Mouse (Mus musculus) liver, embryonic 11.5 days (tissue): ENCODE data around the gene Gopc. TPM values are rescaled to one million over a fixed set of nuclear protein-coding genes. Genes with fewer than 3 reads are reported as not detected.
"Not testable (repeated sequence)": the region's sequence is repeated elsewhere in the genome, so short reads cannot be mapped to it uniquely, and the experiment has no call there.

Source experiments
- ATAC-seq: fragments of 200-750 bp; cut with Nextera tagmentation; replicated peaks from 2 replicates; pipeline ENCODE4 v1.8.0; 2017; ENCODE audit warnings: moderate number of reproducible peaks, mild to moderate bottlenecking, moderate TSS enrichment, moderate library complexity; ENCODE audit not compliant: low FRiP score
- DNase-seq: peaks from one replicate; pipeline ENCODE4 v3.0.0-alpha.2; 2017; ENCODE audit warnings: low spot score
- H3K27ac ChIP-seq: fragments of 300-500 bp; sonication (generic); 2 replicates; pipeline ENCODE4 v1.5.1; 2014; ENCODE audit warnings: mild to moderate bottlenecking, low read depth, low read length, control low read depth
- H3K27me3 ChIP-seq: fragments of 300-500 bp; sonication (generic); replicated peaks from 2 replicates; pipeline ENCODE4 v1.6.1; 2014; ENCODE audit warnings: low read length, mixed read lengths; ENCODE audit not compliant: control insufficient read depth, insufficient read depth
- H3K36me3 ChIP-seq: fragments of 300-500 bp; sonication (generic); 2 replicates; pipeline ENCODE4 v1.6.1; 2014; ENCODE audit warnings: mild to moderate bottlenecking, low read length, moderate library complexity, mixed read lengths; ENCODE audit not compliant: control insufficient read depth, insufficient read depth
- H3K4me1 ChIP-seq: fragments of 300-500 bp; sonication (generic); replicated peaks from 2 replicates; pipeline ENCODE4 v1.6.1; 2014; ENCODE audit warnings: low read length, mixed read lengths; ENCODE audit not compliant: control insufficient read depth, insufficient read depth
- H3K4me2 ChIP-seq: fragments of 300-500 bp; sonication (generic); 2 replicates; pipeline ENCODE4 v1.6.1; 2014; ENCODE audit warnings: mild to moderate bottlenecking, control low read depth, moderate library complexity
- H3K4me3 ChIP-seq: fragments of 300-500 bp; sonication (generic); 2 replicates; pipeline ENCODE4 v1.5.1; 2014; ENCODE audit warnings: low read depth, low read length, control low read depth
- H3K9ac ChIP-seq: fragments of 300-500 bp; sonication (generic); 2 replicates; pipeline ENCODE4 v1.6.1; 2014; ENCODE audit warnings: low read depth, low read length, control low read depth
- H3K9me3 ChIP-seq: fragments of 300-500 bp; sonication (generic); 2 replicates; pipeline ENCODE4 v1.6.1; 2016; ENCODE audit warnings: low read length, inconsistent platforms, mixed read lengths; ENCODE audit not compliant: control insufficient read depth
- WGBS: fragments of 180-500 bp; shearing (Covaris S2); extraction: QIAGEN DNeasy Blood & Tissue Kit; methylation state at CpG from one replicate; pipeline ENCODE4 v1.1.7; 2014; 5-methylcytosine and 5-hydroxymethylcytosine counted together
- polyA plus RNA-seq: library from polyadenylated mRNA; unstranded; fragments of >200 nt; fragmentation: Nextera tagmentation; extraction: Ambion mirVana; gene quantifications from 2 replicates; pipeline ENCODE4 v1.2.1, GENCODE M21; 2014

Gopc gene
- polyA plus RNA-seq, 1 experiment from 2014 or later = 9.8 TPM

- Histone ChIP-seq H3K4me2 (no peak overlapping the region), H3K27me3 (no peaks in the 10 kb centered on the region), H3K36me3 (peaks cover 15% of the 10 kb centered on the region), H3K4me1 (no peaks in the 10 kb centered on the region), H3K9ac (no peak overlapping the region), H3K27ac (no peak overlapping the region), H3K9me3 (no peaks in the 10 kb centered on the region), H3K4me3 (no peak overlapping the region)
- DNase-seq (no peak), ATAC-seq (no peak)
- WGBS = 82% methylated on average over 9 of the region's 9 CpGs
These were observed 28.7 kb downstream of the Gopc start for GRCm38 (mm10) chr10:52353184-52353583.

GRCm38 (mm10) chr10:52343324-52343723, 38.6 kb downstream of the Gopc start:
- ATAC-seq, H3K4me1 ChIP-seq, DNase-seq, H3K9ac ChIP-seq, H3K4me2 ChIP-seq, H3K9me3 ChIP-seq, H3K4me3 ChIP-seq, H3K27me3 ChIP-seq, H3K27ac ChIP-seq: not testable (repeated sequence)
- 96% methylated on average over 4 of the region's 4 CpGs for WGBS
- peaks cover 11% of the 10 kb centered on the region for H3K36me3 ChIP-seq

- DNase-seq (no peak), ATAC-seq (no peak)
- Histone ChIP-seq H3K27me3 (no peaks in the 10 kb centered on the region), H3K9me3 (no peaks in the 10 kb centered on the region), H3K4me1 (no peaks in the 10 kb centered on the region), H3K9ac (no peak overlapping the region), H3K36me3 (no peaks in the 10 kb centered on the region; the same call in 1 of the 2 replicates), H3K4me3 (no peak overlapping the region), H3K4me2 (no peak overlapping the region), H3K27ac (no peak overlapping the region)
- WGBS = 0% methylated on average over 1 of the region's 1 CpGs
These were observed 50.9 kb downstream of the Gopc start for GRCm38 (mm10) chr10:52331007-52331406.

- H3K4me3 ChIP-seq = no peak overlapping the region
- H3K4me2 ChIP-seq = no peak overlapping the region
- DNase-seq (no peak), ATAC-seq (no peak)
- H3K4me1 ChIP-seq = no peaks in the 10 kb centered on the region
- peaks cover 5% of the 10 kb centered on the region; the same call in 1 of the 2 replicates for H3K36me3 ChIP-seq
- H3K27me3 ChIP-seq = no peaks in the 10 kb centered on the region
- WGBS = 91% methylated on average over 3 of the region's 3 CpGs
- no peak overlapping the region for H3K9ac ChIP-seq
- H3K27ac ChIP-seq = no peak overlapping the region
- no peaks in the 10 kb centered on the region for H3K9me3 ChIP-seq
These were observed 60.0 kb downstream of the Gopc start for GRCm38 (mm10) chr10:52321918-52322317.

- Histone ChIP-seq H3K9ac (no peak overlapping the region), H3K36me3 (peaks cover 5% of the 10 kb centered on the region; the same call in 1 of the 2 replicates), H3K4me2 (no peak overlapping the region), H3K4me1 (no peaks in the 10 kb centered on the region), H3K27ac (no peak overlapping the region), H3K27me3 (no peaks in the 10 kb centered on the region), H3K4me3 (no peak overlapping the region), H3K9me3 (no peaks in the 10 kb centered on the region)
- WGBS = 93% methylated on average over 28 of the region's 28 CpGs
- no peak for ATAC-seq
- no peak for DNase-seq
These were observed 62.2 kb downstream of the Gopc start for GRCm38 (mm10) chr10:52319506-52320286.

GRCm38 (mm10) chr10:52309196-52309595, 72.7 kb downstream of the Gopc start:
- Histone ChIP-seq H3K4me2 (no peak overlapping the region), H3K27ac (no peak overlapping the region), H3K4me3 (no peak overlapping the region), H3K4me1 (no peaks in the 10 kb centered on the region; the same call in 1 of the 2 replicates), H3K9me3 (no peaks in the 10 kb centered on the region), H3K36me3 (no peaks in the 10 kb centered on the region), H3K27me3 (no peaks in the 10 kb centered on the region), H3K9ac (no peak overlapping the region)
- WGBS = 47% methylated on average over 8 of the region's 8 CpGs
- ATAC-seq (peak; percentile 45), DNase-seq (no peak)

GRCm38 (mm10) chr10:52304574-52304973, 77.3 kb downstream of the Gopc start:
- no peaks in the 10 kb centered on the region; the same call in 1 of the 2 replicates for H3K4me1 ChIP-seq
- H3K9ac ChIP-seq = no peak overlapping the region
- H3K9me3 ChIP-seq = no peaks in the 10 kb centered on the region
- no peak overlapping the region for H3K4me2 ChIP-seq
- H3K36me3 ChIP-seq = no peaks in the 10 kb centered on the region
- no peaks in the 10 kb centered on the region for H3K27me3 ChIP-seq
- no peak for ATAC-seq
- H3K27ac ChIP-seq = no peak overlapping the region
- H3K4me3 ChIP-seq = no peak overlapping the region
- DNase-seq = no peak
- WGBS = 88% methylated on average over 7 of the region's 7 CpGs

- no peak overlapping the region for H3K4me3 ChIP-seq
- ATAC-seq (no peak), DNase-seq (no peak)
- no peaks in the 10 kb centered on the region for H3K4me1 ChIP-seq
- no peak overlapping the region for H3K4me2 ChIP-seq
- H3K9ac ChIP-seq = no peak overlapping the region
- H3K9me3 ChIP-seq = no peaks in the 10 kb centered on the region
- H3K27ac ChIP-seq = no peak overlapping the region
- H3K36me3 ChIP-seq = no peaks in the 10 kb centered on the region
- no peaks in the 10 kb centered on the region for H3K27me3 ChIP-seq
These were observed 79.7 kb downstream of the Gopc start for GRCm38 (mm10) chr10:52302271-52302670.

GRCm38 (mm10) chr10:52301766-52302165, 80.2 kb downstream of the Gopc start:
- no peaks in the 10 kb centered on the region for H3K27me3 ChIP-seq
- no peaks in the 10 kb centered on the region for H3K4me1 ChIP-seq
- H3K9ac ChIP-seq = no peak overlapping the region
- 87% methylated on average over 4 of the region's 4 CpGs for WGBS
- DNase-seq (no peak), ATAC-seq (no peak)
- H3K9me3 ChIP-seq = no peaks in the 10 kb centered on the region
- H3K27ac ChIP-seq = no peak overlapping the region
- H3K4me3 ChIP-seq = no peak overlapping the region
- H3K36me3 ChIP-seq = no peaks in the 10 kb centered on the region
- no peak overlapping the region for H3K4me2 ChIP-seq
